Mouse (Mus musculus): Measurements from ENCODE around the gene Ncoa1. TPM values are rescaled to one million over a fixed set of nuclear protein-coding genes. Genes with fewer than 3 reads are reported as not detected.

Ncoa1 gene
- total and polyA plus RNA-seq, 3 experiments: 36.0 to 65.0 (median 45.0) TPM

DNA sequence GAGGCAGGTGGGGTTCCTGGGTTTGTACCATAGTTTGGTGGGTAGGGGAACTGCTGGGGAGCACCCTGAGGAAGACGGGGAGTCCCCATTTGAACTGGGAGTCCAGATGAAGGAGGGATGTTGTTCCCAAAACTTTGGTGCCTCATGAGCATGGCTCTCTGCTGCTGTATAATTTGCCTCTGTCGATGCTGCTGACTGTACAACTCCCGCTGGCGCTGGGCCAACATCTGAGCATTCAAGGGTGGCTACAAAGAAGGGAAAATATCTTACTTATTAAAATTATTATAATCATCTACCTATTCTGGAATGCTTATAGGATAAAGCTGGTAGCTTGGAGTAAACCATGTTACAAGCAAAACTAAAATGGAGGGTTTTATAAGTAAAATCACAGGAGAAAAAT is 209.2 kb downstream of the Ncoa1 start:
- H3K36me3 ChIP-seq (ENCODE audit: control insufficient read depth in 1 of 2, insufficient read depth in 2 of 2, low read length in 2 of 2): peaks cover 0 to 33% of the 10 kb centered on the region in 2 experiments; a peak in 3 of 4 replicates
- TF ChIP-seq TBP (IDR thresholded peaks at IDR 0.05; ENCODE audit: low read depth, low read length): no peak
- no peak for TF ChIP-seq MAFK (IDR thresholded peaks at IDR 0.05; ENCODE audit: borderline replicate concordance, low read depth, low read length)

DNA sequence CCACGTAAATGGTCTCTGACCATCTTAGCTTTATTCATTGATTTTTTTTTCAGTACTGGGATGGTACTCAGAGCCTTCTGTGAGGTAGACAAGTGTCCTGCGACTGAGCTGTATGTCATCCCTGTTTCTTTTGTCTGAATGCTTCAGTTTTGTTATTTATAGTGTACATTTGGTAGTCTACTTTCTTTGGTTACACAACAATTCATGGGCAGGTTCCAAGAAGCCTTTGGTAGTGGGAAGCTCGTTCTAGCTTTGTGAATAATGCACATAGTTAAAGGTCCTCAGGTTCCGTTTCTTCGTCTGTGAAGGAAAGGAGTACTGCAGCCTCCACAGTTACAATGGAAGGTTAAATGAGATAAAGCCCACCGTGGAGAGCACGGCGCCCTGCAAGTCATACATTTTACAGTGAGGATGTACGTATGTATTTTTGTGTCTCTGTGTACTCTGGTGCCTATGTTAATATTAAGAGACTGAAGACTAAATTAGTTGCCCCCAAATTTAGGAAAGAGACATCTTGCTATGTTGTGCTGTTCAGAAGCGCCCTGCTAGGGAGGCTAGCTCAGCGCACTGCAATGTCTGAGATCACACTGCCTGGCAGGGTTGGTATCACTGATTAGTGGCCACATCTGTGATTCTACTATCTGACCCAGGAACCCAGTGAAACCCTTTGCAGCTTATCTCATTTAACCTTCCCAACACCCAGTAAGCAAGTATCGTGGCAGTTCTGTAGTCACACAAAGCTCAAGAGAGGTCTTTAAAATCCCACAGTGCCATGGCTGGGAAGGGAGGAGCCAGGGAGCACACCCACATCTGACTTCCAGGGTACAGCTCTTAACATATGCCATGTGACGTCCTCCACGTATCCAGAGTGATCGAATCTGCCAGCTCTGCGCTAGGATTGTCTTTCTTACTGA is 224.0 kb downstream of the Ncoa1 start:
- Histone ChIP-seq H3K9me3 (replicated peaks; ENCODE audit: insufficient read depth, low read length) (no peaks in the 10 kb centered on the region), H3K79me2 (ENCODE audit: control insufficient read depth, insufficient read depth, low read length, poor library complexity) (no peaks in the 10 kb centered on the region), H3K4me3 (ENCODE audit: control insufficient read depth in 1 of 2, insufficient read depth in 1 of 2, low read depth in 2 of 2, low read length in 2 of 2) (no peak overlapping the region), H3K9ac (ENCODE audit: control insufficient read depth, low read depth, low read length, poor library complexity, severe bottlenecking) (no peak overlapping the region), H3K4me1 (ENCODE audit: control insufficient read depth in 1 of 2, insufficient read depth in 2 of 2, low read length in 2 of 2) (peaks cover 0 to 3% of the 10 kb centered on the region in 2 experiments; a peak in 1 of 4 replicates), H3K27me3 (ENCODE audit: control insufficient read depth in 1 of 2, insufficient read depth in 2 of 2, low read length in 2 of 2) (no peaks in the 10 kb centered on the region), H3K27ac (ENCODE audit: control insufficient read depth, low read depth, low read length) (no peak overlapping the region), H3K36me3 (ENCODE audit: control insufficient read depth in 1 of 2, insufficient read depth in 2 of 2, low read length in 2 of 2) (peaks cover 0 to 10% of the 10 kb centered on the region in 2 experiments; a peak in 2 of 4 replicates)
- TF ChIP-seq GATA1 (IDR thresholded peaks at IDR 0.05; ENCODE audit: low read depth, low read length): peak; percentile 54; the same call in 1 of the 2 replicates
- no peak for TF ChIP-seq CHD2 (IDR thresholded peaks at IDR 0.05; ENCODE audit: low read length)
- TF ChIP-seq ETS1 (IDR thresholded peaks at IDR 0.05; ENCODE audit: low read depth, low read length): no peak
- TF ChIP-seq MYC (IDR thresholded peaks at IDR 0.05; ENCODE audit: low read depth, low read length): no peak
- TF ChIP-seq TCF12 (IDR thresholded peaks at IDR 0.05; ENCODE audit: low read depth, low read length): no peak
- no peak for TF ChIP-seq MAZ (IDR thresholded peaks at IDR 0.05; ENCODE audit: low read depth, low read length)
- TF ChIP-seq KAT2A (conservative IDR thresholded peaks at IDR 0.05; ENCODE audit: low read depth, low read length): no peak
- no peak for TF ChIP-seq HCFC1 (IDR thresholded peaks at IDR 0.05; ENCODE audit: low read depth, low read length)
- TF ChIP-seq USF1 (IDR thresholded peaks at IDR 0.05; ENCODE audit: low read depth, low read length): no peak
- no peak for TF ChIP-seq ZKSCAN1 (IDR thresholded peaks at IDR 0.05; ENCODE audit: low read depth, low read length)
- TF ChIP-seq USF2 (IDR thresholded peaks at IDR 0.05; ENCODE audit: borderline replicate concordance in 1 of 2, insufficient read depth in 1 of 2, low read depth in 1 of 2, low read length in 2 of 2): no peak
- TF ChIP-seq RCOR1 (IDR thresholded peaks at IDR 0.05; ENCODE audit: low read depth, low read length): peak; percentile 45; the same call in 1 of the 2 replicates
- TF ChIP-seq SMC3 (IDR thresholded peaks at IDR 0.05; ENCODE audit: low read depth, low read length): no peak
- peak in 1 of 2 experiments; percentile 48; a peak in 1 of 4 replicates for TF ChIP-seq EP300 (IDR thresholded peaks at IDR 0.05; ENCODE audit: low read depth in 1 of 2, low read length in 2 of 2)
- no peak for TF ChIP-seq MAX (IDR thresholded peaks at IDR 0.05; ENCODE audit: low read length)
- no peak for TF ChIP-seq UBTF (IDR thresholded peaks at IDR 0.05; ENCODE audit: borderline replicate concordance, insufficient read depth, low read depth, low read length)
- no peak for TF ChIP-seq ZNF384 (IDR thresholded peaks at IDR 0.05; ENCODE audit: low read depth, low read length)
- peak; percentile 43 for DNase-seq (ENCODE audit: low read depth, low spot score)

More for the DNA sequence above, 209.2 kb downstream of the Ncoa1 start:
- no peak overlapping the region for H3K27ac ChIP-seq (ENCODE audit: control insufficient read depth, low read depth, low read length)
- DNase-seq (ENCODE audit: low read depth, low spot score): no peak
- H3K27me3 ChIP-seq (ENCODE audit: control insufficient read depth in 1 of 2, insufficient read depth in 2 of 2, low read length in 2 of 2): no peaks in the 10 kb centered on the region
- no peak overlapping the region for H3K4me3 ChIP-seq (ENCODE audit: control insufficient read depth in 1 of 2, insufficient read depth in 1 of 2, low read depth in 2 of 2, low read length in 2 of 2)
- H3K4me1 ChIP-seq (ENCODE audit: control insufficient read depth in 1 of 2, insufficient read depth in 2 of 2, low read length in 2 of 2): no peaks in the 10 kb centered on the region
- no peaks in the 10 kb centered on the region for H3K79me2 ChIP-seq (ENCODE audit: control insufficient read depth, insufficient read depth, low read length, poor library complexity)
- H3K9me3 ChIP-seq (replicated peaks; ENCODE audit: insufficient read depth, low read length): no peaks in the 10 kb centered on the region
- no peak overlapping the region for H3K9ac ChIP-seq (ENCODE audit: control insufficient read depth, low read depth, low read length, poor library complexity, severe bottlenecking)

All from MEL (cell line).